Mouse (Mus musculus) liver, postnatal 0 days (tissue): ENCODE measurements around the gene Usp20.

ENCODE experiments used
- CTCF ChIP-seq: sonication (generic); IDR thresholded peaks from 2 replicates; pipeline ENCODE4 v1.5.1; 2016; ENCODE audit warnings: antibody characterized with exemption, low read depth
- EP300 ChIP-seq: IDR thresholded peaks from 2 replicates; pipeline ENCODE4 v1.6.1; 2016; ENCODE audit warnings: antibody characterized with exemption, low read depth, mild to moderate bottlenecking

DNA sequence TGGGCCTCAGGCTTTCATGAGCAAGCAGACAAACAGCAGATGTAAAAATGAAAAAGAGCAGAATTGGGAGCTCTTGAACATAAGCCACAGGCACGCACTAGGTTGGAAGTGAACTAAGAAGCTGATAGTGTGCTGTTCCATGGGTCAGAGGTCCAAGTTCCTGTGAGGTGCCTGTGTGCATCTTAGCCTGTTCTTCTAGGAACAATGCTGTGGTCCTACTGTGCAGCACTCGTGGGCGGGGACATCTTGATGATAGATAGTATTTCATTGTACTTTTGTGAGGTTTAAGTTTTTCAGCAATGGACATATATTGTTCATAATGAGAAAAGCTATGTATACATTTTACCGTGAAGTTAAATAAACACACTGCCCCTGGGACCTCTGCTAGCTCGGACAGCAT, 25.1 kb downstream of the Usp20 start:
- TF ChIP-seq CTCF, result no peak
- no peak for TF ChIP-seq EP300
